Mouse (Mus musculus): ENCODE data around the gene Nmi. TPM values are rescaled to one million over a fixed set of nuclear protein-coding genes. Genes with fewer than 3 reads are reported as not detected.

Gene Nmi
- polyA plus RNA-seq, 1 experiment, result 3.2 TPM

DNA sequence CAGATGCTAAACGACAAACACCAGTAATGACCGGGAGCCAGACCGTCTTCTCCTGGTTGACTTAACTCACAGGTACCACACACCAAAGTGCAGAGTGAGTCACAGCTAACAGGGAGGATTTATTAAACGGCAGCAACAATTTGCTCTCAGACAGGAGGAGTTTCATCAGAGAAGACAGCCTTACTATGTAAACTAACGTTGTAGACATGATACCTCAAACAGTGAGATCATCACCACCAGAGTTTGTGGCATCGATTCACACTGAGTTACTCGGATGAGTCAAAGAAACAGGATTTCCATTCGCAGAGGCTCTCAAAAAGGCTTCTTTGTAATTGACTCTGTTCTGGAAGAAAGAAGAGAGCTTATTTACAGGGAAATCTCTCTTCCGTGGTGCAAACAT is 12.9 kb upstream of the Nmi start:
- Histone ChIP-seq H3K4me2 (ENCODE audit: low read depth) (peak overlapping the region; percentile 65), H3K79me2 (ENCODE audit: control insufficient read depth, insufficient read depth) (no peaks in the 10 kb centered on the region), H3K4me3 (no peak overlapping the region), H3ac (ENCODE audit: control insufficient read depth, insufficient read length) (no peak overlapping the region), H3K36me3 (ENCODE audit: control insufficient read depth, insufficient read depth) (no peaks in the 10 kb centered on the region), H3K27me3 (ENCODE audit: control insufficient read depth, insufficient read depth, insufficient read length) (no peaks in the 10 kb centered on the region)
- TF ChIP-seq POLR2AphosphoS2 (IDR thresholded peaks at IDR 0.05; ENCODE audit: insufficient read length, low read depth) (no peak), CEBPB (IDR thresholded peaks at IDR 0.05; ENCODE audit: insufficient read depth, poor library complexity, severe bottlenecking) (peak; percentile 83)

DNA sequence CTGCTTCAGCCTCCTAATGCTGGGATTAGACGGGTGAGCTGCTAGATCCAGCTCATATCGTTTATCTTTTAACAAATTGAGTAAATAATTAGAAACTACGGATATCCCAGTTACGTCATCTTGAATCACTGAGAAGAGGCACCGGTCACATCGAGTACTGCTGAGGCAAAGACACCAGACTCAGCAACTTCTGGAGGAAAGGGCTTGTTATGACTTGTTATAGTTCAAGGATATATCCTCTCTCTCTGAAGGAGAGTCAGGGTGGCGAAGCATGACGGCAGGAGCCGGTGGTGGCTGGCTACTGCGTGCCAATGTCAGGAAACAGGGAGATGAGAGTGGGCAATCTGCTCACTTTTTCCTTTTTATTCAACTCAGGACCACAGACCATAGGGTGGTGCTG is 11.9 kb upstream of the Nmi start:
- TF ChIP-seq E2F4 (IDR thresholded peaks at IDR 0.05; ENCODE audit: insufficient read depth) (no peak), CEBPB (IDR thresholded peaks at IDR 0.05; ENCODE audit: insufficient read depth, poor library complexity, severe bottlenecking) (no peak), MAX (IDR thresholded peaks at IDR 0.05; ENCODE audit: low read depth) (no peak), POLR2A (IDR thresholded peaks at IDR 0.05; ENCODE audit: insufficient read length, low read depth) (no peak), USF1 (IDR thresholded peaks at IDR 0.05; ENCODE audit: low read depth) (no peak), MYOG (IDR thresholded peaks at IDR 0.05; ENCODE audit: control insufficient read depth in 1 of 3, insufficient read depth in 1 of 3, insufficient read length in 2 of 3, low read depth in 2 of 3) (no peak), MYOD1 (IDR thresholded peaks at IDR 0.05; ENCODE audit: control insufficient read depth in 1 of 3, insufficient read length in 2 of 3, low read depth in 2 of 3) (no peak), TCF3 (IDR thresholded peaks at IDR 0.05; ENCODE audit: insufficient read length, low read depth) (no peak), POLR2AphosphoS2 (IDR thresholded peaks at IDR 0.05; ENCODE audit: insufficient read length, low read depth) (no peak), REST (IDR thresholded peaks at IDR 0.05; ENCODE audit: insufficient read depth, insufficient read length) (no peak), SRF (IDR thresholded peaks at IDR 0.05; ENCODE audit: control insufficient read depth, insufficient read length, low read depth) (no peak), TCF12 (IDR thresholded peaks at IDR 0.05; ENCODE audit: insufficient read depth, poor library complexity, severe bottlenecking) (no peak)
- no peaks in the 10 kb centered on the region for H3K27me3 ChIP-seq (ENCODE audit: control insufficient read depth, insufficient read depth, insufficient read length)
- no peak overlapping the region for H3ac ChIP-seq (ENCODE audit: control insufficient read depth, insufficient read length)

DNA sequence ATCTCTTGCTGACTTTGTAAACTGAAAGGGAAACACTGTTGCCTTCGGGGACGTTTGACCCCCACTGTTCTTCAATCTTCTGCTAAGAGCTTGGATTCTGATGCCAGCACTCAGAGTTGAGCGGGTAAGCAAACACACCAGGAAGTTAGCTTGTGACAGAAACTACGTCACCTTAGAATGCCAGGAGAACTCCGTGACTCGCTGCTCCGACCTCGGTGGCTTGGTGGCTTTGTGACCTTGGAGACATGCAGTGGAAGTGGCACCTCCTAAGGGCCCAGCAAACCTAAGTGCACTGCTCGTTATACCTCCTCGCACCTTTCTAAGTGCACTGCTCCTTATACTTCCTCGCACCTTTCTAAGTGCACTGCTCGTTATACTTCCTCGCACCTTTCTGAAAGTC is 9.0 kb upstream of the Nmi start:
- Histone ChIP-seq H3K27me3 (ENCODE audit: control insufficient read depth, insufficient read depth, insufficient read length) (no peaks in the 10 kb centered on the region), H3K36me3 (ENCODE audit: control insufficient read depth, insufficient read depth) (no peaks in the 10 kb centered on the region), H3K79me2 (ENCODE audit: control insufficient read depth, insufficient read depth) (no peaks in the 10 kb centered on the region), H3K4me2 (ENCODE audit: low read depth) (no peak overlapping the region), H3ac (ENCODE audit: control insufficient read depth, insufficient read length) (no peak overlapping the region), H3K4me3 (no peak overlapping the region)
- TF ChIP-seq USF1 (IDR thresholded peaks at IDR 0.05; ENCODE audit: low read depth) (no peak), MYOD1 (IDR thresholded peaks at IDR 0.05; ENCODE audit: control insufficient read depth in 1 of 3, insufficient read length in 2 of 3, low read depth in 2 of 3) (no peak), TCF12 (IDR thresholded peaks at IDR 0.05; ENCODE audit: insufficient read depth, poor library complexity, severe bottlenecking) (no peak), REST (IDR thresholded peaks at IDR 0.05; ENCODE audit: insufficient read depth, insufficient read length) (no peak), SRF (IDR thresholded peaks at IDR 0.05; ENCODE audit: control insufficient read depth, insufficient read length, low read depth) (no peak), E2F4 (IDR thresholded peaks at IDR 0.05; ENCODE audit: insufficient read depth) (no peak), MAX (IDR thresholded peaks at IDR 0.05; ENCODE audit: low read depth) (no peak), MYOG (IDR thresholded peaks at IDR 0.05; ENCODE audit: control insufficient read depth in 1 of 3, insufficient read depth in 1 of 3, insufficient read length in 2 of 3, low read depth in 2 of 3) (no peak)

More for the DNA sequence above, 11.9 kb upstream of the Nmi start:
- no peak overlapping the region for H3K4me2 ChIP-seq (ENCODE audit: low read depth)
- no peaks in the 10 kb centered on the region for H3K79me2 ChIP-seq (ENCODE audit: control insufficient read depth, insufficient read depth)
- H3K36me3 ChIP-seq (ENCODE audit: control insufficient read depth, insufficient read depth), result no peaks in the 10 kb centered on the region
- H3K4me3 ChIP-seq, result no peak overlapping the region

DNA sequence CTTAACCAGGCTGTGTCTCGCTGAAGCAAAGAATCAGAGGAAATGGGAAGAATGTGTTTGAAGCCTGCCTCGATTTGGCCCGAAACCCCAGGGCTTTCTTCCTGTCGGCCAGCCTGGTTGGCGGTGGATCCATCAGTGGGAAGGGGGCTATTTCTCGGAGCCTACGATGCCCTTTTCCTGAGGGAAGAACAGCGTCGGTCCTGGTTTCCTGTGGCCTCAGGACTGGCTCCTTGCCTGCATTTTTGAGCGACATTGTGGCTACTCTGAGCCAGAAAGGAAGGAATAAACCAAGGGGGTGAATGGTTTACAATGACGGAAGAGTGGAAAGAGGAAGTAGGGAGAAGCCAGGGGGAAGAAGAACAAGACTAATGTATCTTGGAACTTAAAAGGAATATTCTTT is 8.3 kb upstream of the Nmi start:
- no peak overlapping the region for H3K4me3 ChIP-seq
- no peak overlapping the region for H3ac ChIP-seq (ENCODE audit: control insufficient read depth, insufficient read length)
- no peak overlapping the region for H3K4me2 ChIP-seq (ENCODE audit: low read depth)
- no peak for TF ChIP-seq POLR2AphosphoS2 (IDR thresholded peaks at IDR 0.05; ENCODE audit: insufficient read length, low read depth)
- TF ChIP-seq SRF (IDR thresholded peaks at IDR 0.05; ENCODE audit: control insufficient read depth, insufficient read length, low read depth), result no peak
- TF ChIP-seq REST (IDR thresholded peaks at IDR 0.05; ENCODE audit: insufficient read depth, insufficient read length), result no peak
- no peak for TF ChIP-seq MAX (IDR thresholded peaks at IDR 0.05; ENCODE audit: low read depth)
- no peak for TF ChIP-seq TCF12 (IDR thresholded peaks at IDR 0.05; ENCODE audit: insufficient read depth, poor library complexity, severe bottlenecking)
- TF ChIP-seq POLR2A (IDR thresholded peaks at IDR 0.05; ENCODE audit: insufficient read length, low read depth), result no peak
- TF ChIP-seq TCF3 (IDR thresholded peaks at IDR 0.05; ENCODE audit: insufficient read length, low read depth), result no peak
- TF ChIP-seq USF1 (IDR thresholded peaks at IDR 0.05; ENCODE audit: low read depth), result no peak
- no peak for TF ChIP-seq MYOG (IDR thresholded peaks at IDR 0.05; ENCODE audit: control insufficient read depth in 1 of 3, insufficient read depth in 1 of 3, insufficient read length in 2 of 3, low read depth in 2 of 3)
- TF ChIP-seq E2F4 (IDR thresholded peaks at IDR 0.05; ENCODE audit: insufficient read depth), result no peak
- TF ChIP-seq CEBPB (IDR thresholded peaks at IDR 0.05; ENCODE audit: insufficient read depth, poor library complexity, severe bottlenecking), result no peak
- no peak for TF ChIP-seq MYOD1 (IDR thresholded peaks at IDR 0.05; ENCODE audit: control insufficient read depth in 1 of 3, insufficient read length in 2 of 3, low read depth in 2 of 3)
- no peaks in the 10 kb centered on the region for H3K79me2 ChIP-seq (ENCODE audit: control insufficient read depth, insufficient read depth)
- no peaks in the 10 kb centered on the region for H3K27me3 ChIP-seq (ENCODE audit: control insufficient read depth, insufficient read depth, insufficient read length)
- no peaks in the 10 kb centered on the region for H3K36me3 ChIP-seq (ENCODE audit: control insufficient read depth, insufficient read depth)

DNA sequence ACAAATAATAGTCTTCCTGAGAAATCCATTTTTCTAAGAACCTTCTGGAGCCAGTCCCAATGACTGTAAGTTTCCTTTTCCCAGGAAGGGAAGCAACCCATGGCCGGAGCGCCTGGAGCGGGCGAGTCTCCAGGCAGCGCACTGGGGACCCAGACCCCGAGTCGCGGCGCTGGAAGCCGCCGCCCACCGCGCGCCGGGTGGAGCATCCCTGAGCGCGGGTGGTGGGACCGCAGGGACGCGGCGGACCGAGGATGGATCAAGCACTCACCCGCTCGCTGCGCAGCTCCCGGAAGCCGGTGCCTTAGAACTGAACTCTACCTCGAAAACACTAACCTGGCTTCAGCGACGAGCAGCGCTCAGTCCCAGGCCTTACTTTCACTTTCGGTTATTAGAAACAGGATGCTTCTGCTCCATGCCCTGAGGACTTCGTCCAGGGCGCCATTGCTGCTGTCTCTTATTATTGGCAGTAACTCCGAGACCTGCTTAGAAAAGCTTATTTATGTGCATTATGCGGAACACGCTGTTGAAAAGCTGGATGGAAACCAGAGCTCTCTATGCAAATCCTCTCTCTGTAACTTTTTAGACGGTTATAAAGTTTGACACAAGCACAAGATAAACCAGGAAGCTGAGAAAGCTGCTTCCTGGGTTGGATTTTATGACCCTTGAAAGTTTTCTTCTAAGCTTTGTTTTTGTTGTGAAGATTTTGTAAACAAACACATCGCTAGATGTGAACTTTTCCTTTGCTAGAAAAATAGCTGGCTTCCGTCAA is 469 bp downstream of the Nmi start:
- Histone ChIP-seq H3K79me2 (ENCODE audit: control insufficient read depth, insufficient read depth) (no peaks in the 10 kb centered on the region), H3K4me3 (peak overlapping the region; percentile 26), H3ac (ENCODE audit: control insufficient read depth, insufficient read length) (no peak overlapping the region), H3K36me3 (ENCODE audit: control insufficient read depth, insufficient read depth) (no peaks in the 10 kb centered on the region), H3K27me3 (ENCODE audit: control insufficient read depth, insufficient read depth, insufficient read length) (no peaks in the 10 kb centered on the region), H3K4me2 (ENCODE audit: low read depth) (peak overlapping the region; percentile 84)
- TF ChIP-seq USF1 (IDR thresholded peaks at IDR 0.05; ENCODE audit: low read depth), result no peak
- no peak for TF ChIP-seq TCF12 (IDR thresholded peaks at IDR 0.05; ENCODE audit: insufficient read depth, poor library complexity, severe bottlenecking)
- TF ChIP-seq MAX (IDR thresholded peaks at IDR 0.05; ENCODE audit: low read depth), result no peak
- no peak for TF ChIP-seq SRF (IDR thresholded peaks at IDR 0.05; ENCODE audit: control insufficient read depth, insufficient read length, low read depth)
- no peak for TF ChIP-seq POLR2AphosphoS2 (IDR thresholded peaks at IDR 0.05; ENCODE audit: insufficient read length, low read depth)
- no peak for TF ChIP-seq MYOG (IDR thresholded peaks at IDR 0.05; ENCODE audit: control insufficient read depth in 1 of 3, insufficient read depth in 1 of 3, insufficient read length in 2 of 3, low read depth in 2 of 3)
- TF ChIP-seq TCF3 (IDR thresholded peaks at IDR 0.05; ENCODE audit: insufficient read length, low read depth), result no peak
- TF ChIP-seq E2F4 (IDR thresholded peaks at IDR 0.05; ENCODE audit: insufficient read depth), result no peak
- TF ChIP-seq CEBPB (IDR thresholded peaks at IDR 0.05; ENCODE audit: insufficient read depth, poor library complexity, severe bottlenecking), result no peak
- no peak for TF ChIP-seq REST (IDR thresholded peaks at IDR 0.05; ENCODE audit: insufficient read depth, insufficient read length)
- TF ChIP-seq MYOD1 (IDR thresholded peaks at IDR 0.05; ENCODE audit: control insufficient read depth in 1 of 3, insufficient read length in 2 of 3, low read depth in 2 of 3), result no peak
- TF ChIP-seq POLR2A (IDR thresholded peaks at IDR 0.05; ENCODE audit: insufficient read length, low read depth), result no peak

All from myocyte (in vitro differentiated cells).